Mouse (Mus musculus): ENCODE data around the gene A3galt2.

GRCm38 (mm10) chr4:128751006-128751405 is 4.2 kb upstream of the A3galt2 start:
- peak; percentile 33; the same call in 1 of the 2 replicates for TF ChIP-seq CTCF (conservative IDR thresholded peaks at IDR 0.05; ENCODE audit: insufficient read depth, insufficient read length, low read depth, low read length)
- no peak for TF ChIP-seq POLR2A (IDR thresholded peaks at IDR 0.05; ENCODE audit: low read depth, low read length)

Data from kidney, adult 2 months (tissue).